ENCODE assay signal across 8 mouse cellular contexts in genomic region chr13:69543595-69543994, GRCm38 (mm10). TPM values are rescaled to one million over a fixed set of nuclear protein-coding genes. Genes with fewer than 3 reads are reported as not detected.
DNase-seq lines count a peak whose midpoint lies in the region; ATAC-seq and TF ChIP-seq lines count a peak whose summit lies in the region.

No protein-coding gene starts in this region.

- no peak overlapping the region for H3K4me2 ChIP-seq in forebrain, embryonic 11.5 days (ENCODE audit: low read depth, low read length, severe bottlenecking)
- H3K4me2 ChIP-seq in lung, embryonic 15.5 days = peak overlapping the region; percentile 49
- peak overlapping the region; percentile 35; the same call in 1 of the 2 replicates for H3K4me2 ChIP-seq in limb, embryonic 14.5 days (replicated peaks; ENCODE audit: low read depth, low read length, severe bottlenecking)
- peak overlapping the region; percentile 24 for H3K4me2 ChIP-seq in stomach, embryonic 14.5 days (replicated peaks; ENCODE audit: low read depth, low read length)

- no peaks in the 10 kb centered on the region for H3K9me3 ChIP-seq in forebrain, embryonic 11.5 days (ENCODE audit: control insufficient read depth, low read length)
- H3K9me3 ChIP-seq in forebrain, embryonic 10.5 days = no peaks in the 10 kb centered on the region
- no peaks in the 10 kb centered on the region for H3K9me3 ChIP-seq in lung, embryonic 15.5 days
- H3K9me3 ChIP-seq in limb, embryonic 14.5 days (ENCODE audit: control insufficient read depth, low read length) = no peaks in the 10 kb centered on the region
- no peaks in the 10 kb centered on the region for H3K9me3 ChIP-seq in stomach, embryonic 14.5 days (ENCODE audit: control insufficient read depth, low read depth, low read length)

- H3K4me3 ChIP-seq in forebrain, embryonic 11.5 days (ENCODE audit: low read depth, low read length) = no peak overlapping the region
- no peak overlapping the region for H3K4me3 ChIP-seq in forebrain, embryonic 10.5 days
- peak overlapping the region; percentile 20; the same call in 1 of the 2 replicates for H3K4me3 ChIP-seq in lung, embryonic 15.5 days
- no peak overlapping the region; the same call in 1 of the 2 replicates for H3K4me3 ChIP-seq in limb, embryonic 14.5 days (replicated peaks; ENCODE audit: low read length)
- 0 out of 2 replicates have a peak overlapping the region, but pooled peaks have one; percentile 6 for H3K4me3 ChIP-seq in stomach, embryonic 14.5 days (ENCODE audit: low read depth, low read length)

- WGBS in forebrain, embryonic 11.5 days = 61% methylated on average over 12 of the region's 12 CpGs
- WGBS in forebrain, embryonic 10.5 days = 51% methylated on average over 12 of the region's 12 CpGs
- WGBS in lung, embryonic 15.5 days = 23% methylated on average over 12 of the region's 12 CpGs
- 44% methylated on average over 12 of the region's 12 CpGs for WGBS in limb, embryonic 14.5 days
- WGBS in stomach, embryonic 14.5 days = 25% methylated on average over 12 of the region's 12 CpGs

- 0 out of 2 replicates have a peak, but pooled peaks cover 2% of the 10 kb centered on the region for H3K27me3 ChIP-seq in forebrain, embryonic 11.5 days (ENCODE audit: control insufficient read depth, insufficient read depth, low read length)
- H3K27me3 ChIP-seq in forebrain, embryonic 10.5 days (ENCODE audit: poor library complexity, severe bottlenecking) = peaks cover 27% of the 10 kb centered on the region
- H3K27me3 ChIP-seq in lung, embryonic 15.5 days = no peaks in the 10 kb centered on the region; the same call in 1 of the 2 replicates
- H3K27me3 ChIP-seq in limb, embryonic 14.5 days (ENCODE audit: control insufficient read depth, insufficient read depth, low read length) = no peaks in the 10 kb centered on the region
- H3K27me3 ChIP-seq in stomach, embryonic 14.5 days (ENCODE audit: control insufficient read depth, insufficient read depth, low read length) = no peaks in the 10 kb centered on the region

- DNase-seq in forebrain, embryonic 11.5 days (ENCODE audit: low spot score) = peak; percentile 53
- DNase-seq in forebrain, embryonic 10.5 days (ENCODE audit: extremely low spot score, low spot score) = no peak
- DNase-seq in lung, postnatal 36 days = no peak
- DNase-seq in limb, embryonic 14.5 days (ENCODE audit: low spot score) = no peak
- no peak for DNase-seq in urinary bladder, postnatal 14 days (ENCODE audit: low spot score)
- DNase-seq in adrenal gland, adult 2 months = no peak

- no peak for TF ChIP-seq POLR2A in limb, embryonic 14.5 days (IDR thresholded peaks at IDR 0.05; ENCODE audit: borderline replicate concordance, extremely low read depth, insufficient read depth, insufficient read length)

- ATAC-seq in forebrain, embryonic 11.5 days (replicated peaks; ENCODE audit: low FRiP score) = no peak
- peak; percentile 53 for ATAC-seq in lung, embryonic 15.5 days (ENCODE audit: borderline replicate concordance, extremely low read depth, low FRiP score, low TSS enrichment)
- ATAC-seq in limb, embryonic 14.5 days (ENCODE audit: low FRiP score, low read depth) = no peak
- ATAC-seq in stomach, embryonic 14.5 days (ENCODE audit: insufficient number of reproducible peaks, insufficient read depth, low FRiP score, low read depth) = peak; percentile 31; the same call in 1 of the 2 replicates

- no peak overlapping the region for H3K9ac ChIP-seq in forebrain, embryonic 11.5 days (ENCODE audit: low read length)
- H3K9ac ChIP-seq in lung, embryonic 15.5 days = no peak overlapping the region
- 0 out of 2 replicates have a peak overlapping the region, but pooled peaks have one; percentile 12 for H3K9ac ChIP-seq in limb, embryonic 14.5 days (ENCODE audit: low read depth, low read length, severe bottlenecking)
- 0 out of 2 replicates have a peak overlapping the region, but pooled peaks have one; percentile 7 for H3K9ac ChIP-seq in stomach, embryonic 14.5 days (replicated peaks; ENCODE audit: low read depth, low read length)

- no peaks in the 10 kb centered on the region for H3K36me3 ChIP-seq in forebrain, embryonic 11.5 days (ENCODE audit: control insufficient read depth, insufficient read depth, low read length)
- H3K36me3 ChIP-seq in forebrain, embryonic 10.5 days (replicated peaks) = no peaks in the 10 kb centered on the region
- no peaks in the 10 kb centered on the region for H3K36me3 ChIP-seq in lung, embryonic 15.5 days
- H3K36me3 ChIP-seq in limb, embryonic 14.5 days (ENCODE audit: control insufficient read depth, insufficient read depth, low read length) = no peaks in the 10 kb centered on the region
- no peaks in the 10 kb centered on the region for H3K36me3 ChIP-seq in stomach, embryonic 14.5 days (ENCODE audit: control insufficient read depth, insufficient read depth, low read length)

- H3K4me1 ChIP-seq in forebrain, embryonic 11.5 days (replicated peaks; ENCODE audit: control insufficient read depth, insufficient read depth, low read length) = no peaks in the 10 kb centered on the region; the same call in 1 of the 2 replicates
- H3K4me1 ChIP-seq in forebrain, embryonic 10.5 days = peaks cover 39% of the 10 kb centered on the region
- H3K4me1 ChIP-seq in lung, embryonic 15.5 days = peaks cover 26% of the 10 kb centered on the region
- H3K4me1 ChIP-seq in limb, embryonic 14.5 days (ENCODE audit: control insufficient read depth, insufficient read depth, low read length) = peaks cover 22% of the 10 kb centered on the region
- H3K4me1 ChIP-seq in stomach, embryonic 14.5 days (ENCODE audit: control insufficient read depth, insufficient read depth, low read length) = peaks cover 27% of the 10 kb centered on the region

- H3K27ac ChIP-seq in forebrain, embryonic 11.5 days (ENCODE audit: low read depth, low read length) = no peak overlapping the region
- no peak overlapping the region for H3K27ac ChIP-seq in forebrain, embryonic 10.5 days
- H3K27ac ChIP-seq in lung, embryonic 15.5 days = no peak overlapping the region; the same call in 1 of the 2 replicates
- H3K27ac ChIP-seq in limb, embryonic 14.5 days (replicated peaks; ENCODE audit: low read depth, low read length) = 0 out of 2 replicates have a peak overlapping the region, but pooled peaks have one; percentile 19
- peak overlapping the region; percentile 10; the same call in 1 of the 2 replicates for H3K27ac ChIP-seq in stomach, embryonic 14.5 days (ENCODE audit: low read length)

RNA-seq across cellular contexts. Expression of gene Tent4a, which starts 9.2 kb away (rescaled TPM):
- polyA plus RNA-seq in forebrain, embryonic 11.5 days (2014; fragmentation: Nextera tagmentation; extraction: Ambion mirVana) = 8.7 and 9.6 TPM in 2 replicates
- 4.1 and 4.9 TPM in 2 replicates for polyA plus RNA-seq in forebrain, embryonic 10.5 days (2016; fragmentation: Nextera tagmentation; extraction: Ambion mirVana)
- polyA plus RNA-seq in lung, embryonic 15.5 days (2015; fragmentation: Nextera tagmentation; extraction: Ambion mirVana) = 5.3 and 5.7 TPM in 2 replicates
- 25.7 and 29.0 TPM in 2 replicates for polyA plus RNA-seq in limb, embryonic 14.5 days (2012; rRNA removed)
- 8.7 and 9.9 TPM in 2 replicates for polyA plus RNA-seq in limb, embryonic 14.5 days (2014; fragmentation: Nextera tagmentation; extraction: Ambion mirVana)
- polyA plus RNA-seq in stomach, embryonic 14.5 days (2014; fragmentation: Nextera tagmentation; extraction: Ambion mirVana) = 7.9 and 8.8 TPM in 2 replicates
- total RNA-seq in adrenal gland, adult 2 months (2021) = 10 to 100 TPM; 18.8 to 18.9 TPM
- polyA plus RNA-seq in adrenal gland, adult 2 months (2012; rRNA removed) = 22.7 and 24.0 TPM in 2 replicates

RNA-seq across cellular contexts. Expression of gene Nsun2, which starts 10.0 kb away (rescaled TPM):
- polyA plus RNA-seq in forebrain, embryonic 11.5 days (2014; fragmentation: Nextera tagmentation; extraction: Ambion mirVana) = 133 and 135 TPM in 2 replicates
- 171 and 175 TPM in 2 replicates for polyA plus RNA-seq in forebrain, embryonic 10.5 days (2016; fragmentation: Nextera tagmentation; extraction: Ambion mirVana)
- 112 and 113 TPM in 2 replicates for polyA plus RNA-seq in lung, embryonic 15.5 days (2015; fragmentation: Nextera tagmentation; extraction: Ambion mirVana)
- 102 and 106 TPM in 2 replicates for polyA plus RNA-seq in limb, embryonic 14.5 days (2012; rRNA removed)
- 130 and 134 TPM in 2 replicates for polyA plus RNA-seq in limb, embryonic 14.5 days (2014; fragmentation: Nextera tagmentation; extraction: Ambion mirVana)
- polyA plus RNA-seq in stomach, embryonic 14.5 days (2014; fragmentation: Nextera tagmentation; extraction: Ambion mirVana) = 110 and 116 TPM in 2 replicates
- 100 to 1,000 TPM in 1 of 2 experiments, 10 to 100 TPM in 1; 92.2 to 113 TPM for total RNA-seq in adrenal gland, adult 2 months (2021)
- 22.7 and 31.0 TPM in 2 replicates for polyA plus RNA-seq in adrenal gland, adult 2 months (2012; rRNA removed)

Comparison
In these comparisons a context has a peak if more than half of its experiments do, and no peak if none do; other contexts are left out.
1. ATAC-seq: peak in lung, embryonic 15.5 days (single experiment) and stomach, embryonic 14.5 days (single experiment); none in forebrain, embryonic 11.5 days (single experiment) and limb, embryonic 14.5 days (single experiment).
2. H3K27ac ChIP-seq: peak in limb, embryonic 14.5 days (single experiment) and stomach, embryonic 14.5 days (single experiment); none in forebrain, embryonic 11.5 days (single experiment), forebrain, embryonic 10.5 days (single experiment) and lung, embryonic 15.5 days (single experiment).
3. H3K4me3 ChIP-seq: peak in lung, embryonic 15.5 days (single experiment) and stomach, embryonic 14.5 days (single experiment); none in forebrain, embryonic 11.5 days (single experiment), forebrain, embryonic 10.5 days (single experiment) and limb, embryonic 14.5 days (single experiment).
4. H3K9ac ChIP-seq: peak in limb, embryonic 14.5 days (single experiment) and stomach, embryonic 14.5 days (single experiment); none in forebrain, embryonic 11.5 days (single experiment) and lung, embryonic 15.5 days (single experiment).